Mouse (Mus musculus) liver, embryonic 16.5 days (tissue): ENCODE data around the gene Slc22a14. TPM values are rescaled to one million over a fixed set of nuclear protein-coding genes. Genes with fewer than 3 reads are reported as not detected.

Experiments used
- ATAC-seq: fragments of 200-750 bp; cut with Nextera tagmentation; 2 replicates; pipeline ENCODE4 v1.8.0; 2017; ENCODE audit warnings: low read depth, mild to moderate bottlenecking, moderate number of reproducible peaks, moderate library complexity
- H3K27ac ChIP-seq: fragments of 300-500 bp; sonication (generic); 2 replicates; pipeline ENCODE4 v1.5.1; 2014; ENCODE audit warnings: mild to moderate bottlenecking, low read length
- H3K27me3 ChIP-seq: fragments of 300-500 bp; sonication (generic); 2 replicates; pipeline ENCODE4 v1.6.1; 2014; ENCODE audit warnings: low read depth, low read length, mixed read lengths; ENCODE audit not compliant: control insufficient read depth, insufficient read depth
- H3K36me3 ChIP-seq: fragments of 300-500 bp; sonication (generic); 2 replicates; pipeline ENCODE4 v1.6.1; 2014; ENCODE audit warnings: mild to moderate bottlenecking; ENCODE audit not compliant: control insufficient read depth, insufficient read depth
- H3K4me1 ChIP-seq: fragments of 300-500 bp; sonication (generic); 2 replicates; pipeline ENCODE4 v1.6.1; 2014; ENCODE audit warnings: low read depth, low read length, mixed read lengths; ENCODE audit not compliant: control insufficient read depth
- H3K4me2 ChIP-seq: fragments of 300-500 bp; sonication (generic); 2 replicates; pipeline ENCODE4 v1.6.1; 2014; ENCODE audit warnings: low read depth, low read length, mixed read lengths
- H3K4me3 ChIP-seq: fragments of 300-500 bp; sonication (generic); 2 replicates; pipeline ENCODE4 v1.5.1; 2014; ENCODE audit warnings: low read depth, mild to moderate bottlenecking, low read length
- H3K9ac ChIP-seq: fragments of 300-500 bp; sonication (generic); 2 replicates; pipeline ENCODE4 v1.6.1; 2014; ENCODE audit warnings: low read depth, low read length
- H3K9me3 ChIP-seq: fragments of 300-500 bp; sonication (generic); replicated peaks from 2 replicates; pipeline ENCODE4 v1.6.1; 2016; ENCODE audit warnings: low read length; ENCODE audit not compliant: control insufficient read depth
- WGBS: fragments of 180-500 bp; shearing (Covaris S2); extraction: QIAGEN DNeasy Blood & Tissue Kit; methylation state at CpG from one replicate; pipeline ENCODE4 v1.1.7; 2014; ENCODE audit not compliant: insufficient replicate concordance; 5-methylcytosine and 5-hydroxymethylcytosine counted together
- polyA plus RNA-seq: library from polyadenylated mRNA; unstranded; fragments of >200 nt; fragmentation: Nextera tagmentation; extraction: Ambion mirVana; gene quantifications from 2 replicates; pipeline ENCODE4 v1.2.1, GENCODE M21; 2015

Gene Slc22a14
- polyA plus RNA-seq, 1 experiment from 2014 or later = not detected

- ATAC-seq = peak; percentile 25; the same call in 1 of the 2 replicates
- H3K9ac ChIP-seq = peak overlapping the region; percentile 24; the same call in 1 of the 2 replicates
- H3K4me1 ChIP-seq = peaks cover 7% of the 10 kb centered on the region
- no peaks in the 10 kb centered on the region for H3K9me3 ChIP-seq
- H3K27me3 ChIP-seq = peaks cover 34% of the 10 kb centered on the region
- peak overlapping the region; percentile 70 for H3K4me3 ChIP-seq
- peak overlapping the region; percentile 75 for H3K4me2 ChIP-seq
- H3K27ac ChIP-seq = no peak overlapping the region
- no peaks in the 10 kb centered on the region for H3K36me3 ChIP-seq
- under 1% methylated on average over 7 of the region's 7 CpGs for WGBS
Measured at GRCm38 (mm10) chr9:119401351-119401750, 36.0 kb upstream of the Slc22a14 start.

- no peaks in the 10 kb centered on the region for H3K36me3 ChIP-seq
- no peak overlapping the region for H3K9ac ChIP-seq
- H3K27ac ChIP-seq = no peak overlapping the region
- no peaks in the 10 kb centered on the region for H3K4me1 ChIP-seq
- H3K4me2 ChIP-seq = no peak overlapping the region
- no peaks in the 10 kb centered on the region for H3K27me3 ChIP-seq
- no peak for ATAC-seq
- 47% methylated on average over 1 of the region's 1 CpGs for WGBS
- H3K4me3 ChIP-seq = no peak overlapping the region
- no peaks in the 10 kb centered on the region for H3K9me3 ChIP-seq
Measured at GRCm38 (mm10) chr9:119394808-119395207, 29.5 kb upstream of the Slc22a14 start.

GRCm38 (mm10) chr9:119390214-119390613 lies 24.9 kb upstream of the Slc22a14 start:
- ATAC-seq = peak; percentile 64
- H3K4me2 ChIP-seq = no peak overlapping the region
- H3K27me3 ChIP-seq = no peaks in the 10 kb centered on the region
- H3K4me3 ChIP-seq = no peak overlapping the region
- no peaks in the 10 kb centered on the region for H3K4me1 ChIP-seq
- no peak overlapping the region for H3K27ac ChIP-seq
- no peaks in the 10 kb centered on the region for H3K9me3 ChIP-seq
- no peaks in the 10 kb centered on the region for H3K36me3 ChIP-seq
- WGBS = 71% methylated on average over 2 of the region's 2 CpGs
- no peak overlapping the region for H3K9ac ChIP-seq

GRCm38 (mm10) chr9:119388956-119389355 lies 23.6 kb upstream of the Slc22a14 start:
- WGBS = 43% methylated on average over 5 of the region's 5 CpGs
- H3K4me1 ChIP-seq = no peaks in the 10 kb centered on the region
- no peak overlapping the region for H3K27ac ChIP-seq
- no peaks in the 10 kb centered on the region for H3K27me3 ChIP-seq
- no peak for ATAC-seq
- H3K4me2 ChIP-seq = no peak overlapping the region
- H3K9ac ChIP-seq = no peak overlapping the region
- H3K36me3 ChIP-seq = no peaks in the 10 kb centered on the region
- no peak overlapping the region for H3K4me3 ChIP-seq
- H3K9me3 ChIP-seq = no peaks in the 10 kb centered on the region

DNA sequence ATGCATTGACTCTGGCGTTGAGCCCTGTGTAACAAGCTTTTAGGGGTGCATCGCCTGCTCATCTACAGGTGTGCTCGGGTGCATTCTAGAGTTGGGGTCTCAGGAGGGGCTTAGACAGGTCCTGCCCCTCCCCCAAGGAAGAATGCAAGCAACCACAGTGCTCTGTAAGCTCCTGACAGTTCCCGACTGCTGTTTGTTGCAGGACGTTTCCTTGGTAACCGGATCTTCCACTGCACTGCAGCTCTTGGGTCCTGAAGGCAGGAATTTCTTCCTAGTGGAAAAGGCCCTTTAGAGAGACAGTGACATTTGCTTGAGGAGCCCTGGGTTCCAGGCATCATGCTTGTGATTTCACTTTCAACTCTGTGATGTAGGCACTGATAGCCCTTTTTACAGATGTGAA lies 17.2 kb upstream of the Slc22a14 start:
- H3K9ac ChIP-seq = no peak overlapping the region
- no peak overlapping the region for H3K4me3 ChIP-seq
- no peaks in the 10 kb centered on the region for H3K27me3 ChIP-seq
- no peaks in the 10 kb centered on the region for H3K9me3 ChIP-seq
- no peaks in the 10 kb centered on the region for H3K36me3 ChIP-seq
- 57% methylated on average over 6 of the region's 6 CpGs for WGBS
- H3K4me1 ChIP-seq = no peaks in the 10 kb centered on the region
- H3K4me2 ChIP-seq = no peak overlapping the region
- no peak overlapping the region for H3K27ac ChIP-seq
- no peak for ATAC-seq

GRCm38 (mm10) chr9:119378231-119378630 lies 12.9 kb upstream of the Slc22a14 start:
- WGBS = 61% methylated on average over 4 of the region's 4 CpGs

GRCm38 (mm10) chr9:119375556-119375955 lies 10.2 kb upstream of the Slc22a14 start:
- Histone ChIP-seq H3K4me3 (no peak overlapping the region), H3K27me3 (no peaks in the 10 kb centered on the region), H3K4me1 (no peaks in the 10 kb centered on the region), H3K9me3 (no peaks in the 10 kb centered on the region), H3K36me3 (no peaks in the 10 kb centered on the region), H3K4me2 (no peak overlapping the region), H3K27ac (no peak overlapping the region), H3K9ac (no peak overlapping the region)
- 66% methylated on average over 6 of the region's 6 CpGs for WGBS
- no peak for ATAC-seq

More at GRCm38 (mm10) chr9:119378231-119378630, 12.9 kb upstream of the Slc22a14 start:
- Histone ChIP-seq H3K27me3 (no peaks in the 10 kb centered on the region), H3K27ac (no peak overlapping the region), H3K9ac (no peak overlapping the region), H3K4me3 (no peak overlapping the region), H3K9me3 (no peaks in the 10 kb centered on the region), H3K36me3 (no peaks in the 10 kb centered on the region), H3K4me2 (no peak overlapping the region), H3K4me1 (no peaks in the 10 kb centered on the region)
- no peak for ATAC-seq

DNA sequence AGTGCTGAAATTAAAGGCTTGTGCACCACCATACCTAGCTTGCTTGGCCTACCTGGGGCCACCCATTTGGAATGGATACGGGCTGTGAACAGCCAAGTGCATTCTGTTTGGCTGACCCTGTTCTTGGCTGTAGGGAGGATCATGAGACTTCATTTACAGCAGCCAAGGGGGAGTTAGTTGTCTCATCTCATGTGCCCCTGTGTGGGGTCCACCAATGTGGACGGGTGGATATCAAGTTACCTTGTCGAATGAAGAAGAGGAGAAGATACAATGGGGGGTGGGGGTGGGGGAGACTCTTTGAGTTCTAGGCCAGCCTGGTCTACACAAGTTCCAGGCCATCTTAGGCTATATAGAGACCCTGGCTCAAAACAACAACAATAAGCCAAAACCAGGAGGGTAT lies 9.7 kb upstream of the Slc22a14 start:
- no peaks in the 10 kb centered on the region for H3K9me3 ChIP-seq
- H3K4me1 ChIP-seq = no peaks in the 10 kb centered on the region
- H3K36me3 ChIP-seq = no peaks in the 10 kb centered on the region
- ATAC-seq = no peak
- H3K27me3 ChIP-seq = no peaks in the 10 kb centered on the region
- H3K27ac ChIP-seq = no peak overlapping the region
- H3K4me3 ChIP-seq = no peak overlapping the region
- WGBS = 71% methylated on average over 3 of the region's 3 CpGs
- H3K4me2 ChIP-seq = no peak overlapping the region
- no peak overlapping the region for H3K9ac ChIP-seq

DNA sequence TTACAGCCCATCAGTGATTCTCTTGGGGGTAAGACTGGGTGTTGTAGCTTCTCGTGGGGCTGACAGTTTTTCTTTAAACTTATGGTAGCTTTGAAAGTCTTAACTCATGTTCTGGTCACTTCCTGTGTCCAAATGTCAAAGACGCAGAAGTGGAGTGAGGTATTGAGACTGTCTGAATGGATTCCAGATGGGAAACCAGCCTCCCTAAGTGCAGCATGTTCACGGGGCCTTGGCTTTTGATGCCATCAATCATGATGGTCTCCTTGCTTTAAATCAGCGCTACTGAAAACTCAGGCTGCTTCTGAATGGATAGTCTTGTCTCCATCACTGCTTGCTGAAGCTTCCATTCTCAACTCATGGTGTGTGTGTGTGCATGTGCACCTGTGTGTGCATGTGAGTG lies 5.9 kb upstream of the Slc22a14 start:
- H3K9me3 ChIP-seq = no peaks in the 10 kb centered on the region
- no peak overlapping the region for H3K27ac ChIP-seq
- H3K36me3 ChIP-seq = no peaks in the 10 kb centered on the region
- no peak overlapping the region for H3K4me2 ChIP-seq
- H3K9ac ChIP-seq = no peak overlapping the region
- H3K4me3 ChIP-seq = no peak overlapping the region
- ATAC-seq = no peak
- WGBS = 67% methylated on average over 4 of the region's 4 CpGs
- H3K4me1 ChIP-seq = no peaks in the 10 kb centered on the region
- H3K27me3 ChIP-seq = no peaks in the 10 kb centered on the region
